Mouse (Mus musculus): ENCODE measurements at regions not wholly inside any gene's neighbourhood (a gene's known extent, or its start where the extent isn't known, plus 50 kb on each side); places are given as distances from the start of the nearest gene placed in this dataset.
A peak's percentile ranks its signal among the peaks of the same experiment; 100 is the strongest.

DNA sequence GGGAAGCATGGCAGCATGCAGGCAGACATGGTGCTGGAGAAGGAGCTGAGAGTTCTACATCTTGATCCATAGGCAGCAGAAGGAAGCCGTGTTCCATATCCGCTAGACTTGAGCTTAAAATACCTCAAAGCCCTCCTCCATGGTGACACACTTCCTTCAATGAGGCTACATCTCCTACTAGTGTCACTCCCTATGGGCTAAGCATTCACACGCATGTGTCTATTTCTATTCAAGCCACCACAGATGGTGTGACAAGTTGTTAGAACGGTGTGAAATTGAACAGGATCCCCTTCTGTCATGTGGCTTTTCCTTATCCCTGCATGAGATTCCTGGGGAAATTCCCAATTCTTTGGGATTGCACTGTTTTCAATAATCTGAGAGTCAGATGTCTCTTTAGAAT lies 192.9 kb upstream of the Irx5 start:
- Histone ChIP-seq H3K4me1 (replicated peaks) (peaks cover 17% of the 10 kb centered on the region), H3K4me3 (replicated peaks) (no peak overlapping the region), H3K4me2 (no peak overlapping the region), H3K27me3 (peaks cover 29% of the 10 kb centered on the region), H3K9ac (replicated peaks) (no peak overlapping the region), H3K36me3 (no peaks in the 10 kb centered on the region), H3K27ac (no peak overlapping the region), H3K9me3 (0 out of 2 replicates have a peak, but pooled peaks cover 3% of the 10 kb centered on the region)
- no peak for ATAC-seq (ENCODE audit: insufficient number of reproducible peaks, insufficient read depth, low FRiP score, low TSS enrichment, low read depth)
- 97% methylated on average over 4 of the region's 4 CpGs for WGBS

DNA sequence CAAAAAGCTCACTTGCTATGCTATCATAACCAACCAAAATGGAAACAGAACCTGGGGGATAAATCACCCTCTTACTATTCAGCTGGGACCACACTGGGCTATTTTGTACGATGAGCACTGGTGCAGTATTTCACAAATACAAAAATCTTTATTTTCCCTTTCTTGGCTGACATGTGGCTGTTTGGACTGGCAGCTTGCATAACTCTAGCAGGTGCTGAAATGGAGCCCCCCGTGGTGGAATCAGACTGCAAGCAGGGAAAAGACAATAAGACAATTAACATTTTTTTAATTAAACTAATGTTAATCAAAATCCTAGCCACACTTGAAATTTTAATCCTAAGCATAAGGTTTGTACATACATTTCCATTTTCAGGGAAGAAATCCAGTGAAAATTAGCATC lies 196.4 kb upstream of the Irx5 start:
- ATAC-seq (ENCODE audit: insufficient number of reproducible peaks, insufficient read depth, low FRiP score, low TSS enrichment, low read depth), result no peak
- Histone ChIP-seq H3K27ac (no peak overlapping the region), H3K27me3 (peaks cover 40% of the 10 kb centered on the region), H3K4me1 (replicated peaks) (peaks cover 9% of the 10 kb centered on the region; the same call in 1 of the 2 replicates), H3K4me3 (replicated peaks) (no peak overlapping the region), H3K9me3 (0 out of 2 replicates have a peak, but pooled peaks cover 3% of the 10 kb centered on the region), H3K4me2 (no peak overlapping the region), H3K9ac (replicated peaks) (no peak overlapping the region), H3K36me3 (no peaks in the 10 kb centered on the region)
- WGBS, result 67% methylated on average over 2 of the region's 2 CpGs

DNA sequence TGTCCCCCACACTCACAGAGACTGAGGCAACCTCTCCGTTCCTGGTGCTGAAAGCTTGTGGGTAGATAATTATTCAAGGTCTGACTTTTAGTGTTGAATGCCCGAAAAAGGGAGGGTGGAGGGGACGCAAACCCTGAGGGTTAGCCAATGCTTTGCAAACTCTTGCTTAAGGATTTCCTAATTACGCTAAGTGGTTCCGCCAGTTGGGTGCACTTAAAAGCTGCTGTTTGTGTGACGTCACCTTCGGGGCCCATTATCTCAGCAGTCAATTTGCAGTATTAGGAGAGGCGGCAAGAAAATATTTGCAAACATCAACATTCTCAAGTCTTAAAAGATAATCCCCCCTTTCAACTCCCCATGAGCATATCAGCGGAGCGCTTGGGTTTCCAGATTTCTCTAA lies 199.2 kb upstream of the Irx5 start:
- ATAC-seq (ENCODE audit: insufficient number of reproducible peaks, insufficient read depth, low FRiP score, low TSS enrichment, low read depth), result no peak
- Histone ChIP-seq H3K27ac (no peak overlapping the region), H3K9me3 (0 out of 2 replicates have a peak, but pooled peaks cover 3% of the 10 kb centered on the region), H3K9ac (replicated peaks) (no peak overlapping the region), H3K4me3 (replicated peaks) (no peak overlapping the region), H3K4me1 (replicated peaks) (peaks cover 9% of the 10 kb centered on the region; the same call in 1 of the 2 replicates), H3K4me2 (no peak overlapping the region), H3K27me3 (peaks cover 53% of the 10 kb centered on the region), H3K36me3 (no peaks in the 10 kb centered on the region)
- WGBS, result 26% methylated on average over 10 of the region's 10 CpGs

DNA sequence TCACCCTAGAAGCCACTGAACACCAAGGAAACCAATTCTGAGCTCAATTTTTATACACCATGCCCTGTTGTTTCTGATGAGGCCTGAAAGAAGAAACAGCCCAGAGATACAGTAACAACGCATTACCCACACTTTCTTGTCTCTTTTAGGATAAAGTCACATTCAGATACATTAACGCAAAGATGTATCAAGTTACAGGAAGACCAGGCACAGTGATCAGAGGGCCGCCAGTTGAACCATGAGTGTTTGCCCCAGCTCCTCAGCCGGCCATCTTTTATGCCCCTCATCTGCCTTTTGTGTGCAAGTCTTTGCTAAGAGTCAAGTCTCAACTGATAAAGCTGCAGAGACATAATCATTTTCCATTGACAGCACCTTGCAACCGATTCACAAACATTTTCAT lies 204.9 kb upstream of the Irx5 start:
- H3K4me2 ChIP-seq, result no peak overlapping the region
- H3K27ac ChIP-seq, result no peak overlapping the region
- H3K27me3 ChIP-seq, result peaks cover 51% of the 10 kb centered on the region
- H3K9ac ChIP-seq (replicated peaks), result no peak overlapping the region
- H3K4me3 ChIP-seq (replicated peaks), result no peak overlapping the region
- no peak for ATAC-seq (ENCODE audit: insufficient number of reproducible peaks, insufficient read depth, low FRiP score, low TSS enrichment, low read depth)
- WGBS, result 78% methylated on average over 5 of the region's 5 CpGs
- no peaks in the 10 kb centered on the region for H3K36me3 ChIP-seq
- no peaks in the 10 kb centered on the region for H3K4me1 ChIP-seq (replicated peaks)
- H3K9me3 ChIP-seq, result no peaks in the 10 kb centered on the region

DNA sequence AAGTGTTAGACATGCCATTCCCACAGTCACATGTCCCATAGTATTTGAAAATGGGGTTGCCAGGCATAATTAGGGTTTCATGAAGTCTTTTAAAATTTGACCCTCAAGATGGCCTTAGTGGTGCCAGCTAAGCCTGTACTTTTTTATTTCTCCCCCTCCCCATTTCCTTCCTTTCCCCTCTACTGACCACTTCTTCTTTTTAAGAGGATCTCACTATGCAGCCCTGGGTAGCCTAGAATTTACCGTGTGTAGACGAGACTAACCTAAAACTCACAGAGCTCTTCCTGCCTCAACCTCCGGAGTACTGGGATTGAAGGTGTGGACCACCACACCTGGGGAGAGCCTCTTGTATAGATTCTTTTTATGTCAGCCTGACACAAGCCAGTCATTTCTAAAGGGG lies 209.8 kb upstream of the Irx5 start:
- Histone ChIP-seq H3K36me3 (no peaks in the 10 kb centered on the region), H3K4me1 (replicated peaks) (no peaks in the 10 kb centered on the region), H3K27ac (no peak overlapping the region), H3K4me2 (no peak overlapping the region), H3K4me3 (replicated peaks) (no peak overlapping the region), H3K9me3 (no peaks in the 10 kb centered on the region), H3K9ac (replicated peaks) (no peak overlapping the region), H3K27me3 (peaks cover 24% of the 10 kb centered on the region)
- 86% methylated on average over 3 of the region's 3 CpGs for WGBS
- ATAC-seq (ENCODE audit: insufficient number of reproducible peaks, insufficient read depth, low FRiP score, low TSS enrichment, low read depth), result no peak

DNA sequence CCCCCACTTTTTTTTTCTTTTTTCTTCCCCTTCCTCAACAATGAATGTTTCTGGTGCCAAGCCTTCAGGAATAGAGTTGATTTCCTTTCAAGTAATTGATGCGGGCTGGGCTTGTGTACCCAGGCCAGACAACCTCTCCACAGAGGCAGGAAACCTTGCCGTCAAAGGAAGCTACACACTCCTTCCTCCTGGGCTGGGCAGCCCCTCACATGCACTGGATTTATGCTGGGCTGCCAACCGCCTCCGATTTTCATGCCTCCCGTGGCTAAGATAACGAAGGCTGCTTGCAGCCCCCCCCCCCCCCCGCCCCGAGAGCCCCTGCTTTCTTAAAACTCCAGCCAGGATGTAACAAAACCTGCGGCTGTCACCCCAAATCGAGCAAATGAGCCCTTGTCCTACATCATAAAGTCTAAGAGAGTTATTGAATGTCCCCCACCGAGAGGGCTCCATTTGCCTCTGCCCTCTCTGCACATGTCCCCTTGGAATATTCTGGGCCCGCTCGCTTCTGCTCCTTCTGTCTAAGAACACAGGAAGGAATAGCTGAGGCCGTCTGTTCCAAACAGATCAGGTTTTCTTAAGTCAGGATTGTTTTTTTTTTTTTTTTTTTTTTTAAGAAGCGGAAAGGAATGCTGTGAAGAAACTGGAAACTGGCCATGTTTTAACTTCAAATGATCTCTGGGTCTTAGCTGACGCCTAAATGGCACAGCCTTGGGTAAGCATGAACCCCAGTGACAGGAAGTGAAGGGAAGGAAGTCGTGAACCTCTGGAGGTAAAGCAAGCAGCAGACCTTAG lies 220.1 kb upstream of the Irx5 start:
- H3K27me3 ChIP-seq, result peaks cover 88% of the 10 kb centered on the region
- ATAC-seq (ENCODE audit: insufficient number of reproducible peaks, insufficient read depth, low FRiP score, low TSS enrichment, low read depth), result no peak
- WGBS, result 8% methylated on average over 15 of the region's 17 CpGs

DNA sequence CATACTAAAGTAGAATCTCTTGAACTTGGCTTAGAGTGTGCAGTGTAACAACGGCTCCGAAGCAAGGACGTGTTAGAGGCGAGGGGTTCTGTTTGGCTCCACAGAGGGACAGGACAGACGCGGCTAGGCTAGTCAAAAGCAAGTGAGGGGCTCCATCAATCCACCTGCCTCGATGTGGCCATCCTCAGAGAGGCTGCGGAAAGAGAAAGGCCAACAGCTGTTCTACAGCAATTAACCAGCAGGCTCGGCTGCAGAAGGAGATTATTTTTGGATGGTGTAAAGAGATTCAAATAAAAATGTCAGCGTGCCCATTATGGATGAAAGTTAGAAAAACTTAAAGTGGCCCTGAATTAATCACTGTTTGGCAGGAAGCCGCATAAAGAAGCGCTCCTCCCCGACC lies 221.0 kb upstream of the Irx5 start:
- Histone ChIP-seq H3K9ac (replicated peaks) (no peak overlapping the region), H3K4me2 (0 out of 2 replicates have a peak overlapping the region, but pooled peaks have one; percentile 45), H3K27me3 (peaks cover 89% of the 10 kb centered on the region), H3K36me3 (no peaks in the 10 kb centered on the region), H3K4me1 (replicated peaks) (peaks cover 30% of the 10 kb centered on the region), H3K9me3 (no peaks in the 10 kb centered on the region), H3K4me3 (replicated peaks) (no peak overlapping the region), H3K27ac (no peak overlapping the region)
- no peak for ATAC-seq (ENCODE audit: insufficient number of reproducible peaks, insufficient read depth, low FRiP score, low TSS enrichment, low read depth)
- WGBS, result 9% methylated on average over 13 of the region's 13 CpGs

More for the DNA sequence above, 220.1 kb upstream of the Irx5 start:
- peaks cover 30% of the 10 kb centered on the region for H3K4me1 ChIP-seq (replicated peaks)
- no peaks in the 10 kb centered on the region for H3K9me3 ChIP-seq
- H3K36me3 ChIP-seq, result no peaks in the 10 kb centered on the region
- H3K27ac ChIP-seq, result peak overlapping the region; percentile 35; the same call in 1 of the 2 replicates
- H3K4me2 ChIP-seq, result peak overlapping the region; percentile 45
- H3K9ac ChIP-seq (replicated peaks), result no peak overlapping the region
- H3K4me3 ChIP-seq (replicated peaks), result no peak overlapping the region

DNA sequence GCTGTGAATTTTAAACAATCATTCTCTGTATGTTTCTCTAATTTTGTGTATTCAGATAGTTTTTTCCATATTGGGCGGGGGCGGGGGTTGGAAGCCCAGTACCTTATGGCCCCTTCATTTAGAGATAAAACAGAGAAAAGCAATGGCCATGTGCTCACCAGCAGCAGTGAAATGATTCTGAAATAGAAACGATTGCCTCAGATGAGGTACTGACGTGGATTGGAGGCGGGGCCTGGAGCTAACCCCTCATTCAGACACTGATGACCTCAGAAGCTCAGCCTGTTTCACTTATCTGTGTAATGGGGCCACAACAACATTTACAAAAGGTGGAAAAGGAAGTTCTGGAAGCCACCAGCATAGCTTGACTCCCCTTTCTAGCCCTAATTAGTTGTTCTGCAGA lies 223.0 kb upstream of the Irx5 start:
- no peaks in the 10 kb centered on the region for H3K36me3 ChIP-seq
- no peak overlapping the region for H3K27ac ChIP-seq
- H3K9ac ChIP-seq (replicated peaks), result no peak overlapping the region
- WGBS, result 22% methylated on average over 5 of the region's 5 CpGs
- peaks cover 90% of the 10 kb centered on the region for H3K27me3 ChIP-seq
- H3K4me3 ChIP-seq (replicated peaks), result no peak overlapping the region
- ATAC-seq (ENCODE audit: insufficient number of reproducible peaks, insufficient read depth, low FRiP score, low TSS enrichment, low read depth), result no peak
- H3K9me3 ChIP-seq, result no peaks in the 10 kb centered on the region
- peaks cover 30% of the 10 kb centered on the region for H3K4me1 ChIP-seq (replicated peaks)
- H3K4me2 ChIP-seq, result no peak overlapping the region

DNA sequence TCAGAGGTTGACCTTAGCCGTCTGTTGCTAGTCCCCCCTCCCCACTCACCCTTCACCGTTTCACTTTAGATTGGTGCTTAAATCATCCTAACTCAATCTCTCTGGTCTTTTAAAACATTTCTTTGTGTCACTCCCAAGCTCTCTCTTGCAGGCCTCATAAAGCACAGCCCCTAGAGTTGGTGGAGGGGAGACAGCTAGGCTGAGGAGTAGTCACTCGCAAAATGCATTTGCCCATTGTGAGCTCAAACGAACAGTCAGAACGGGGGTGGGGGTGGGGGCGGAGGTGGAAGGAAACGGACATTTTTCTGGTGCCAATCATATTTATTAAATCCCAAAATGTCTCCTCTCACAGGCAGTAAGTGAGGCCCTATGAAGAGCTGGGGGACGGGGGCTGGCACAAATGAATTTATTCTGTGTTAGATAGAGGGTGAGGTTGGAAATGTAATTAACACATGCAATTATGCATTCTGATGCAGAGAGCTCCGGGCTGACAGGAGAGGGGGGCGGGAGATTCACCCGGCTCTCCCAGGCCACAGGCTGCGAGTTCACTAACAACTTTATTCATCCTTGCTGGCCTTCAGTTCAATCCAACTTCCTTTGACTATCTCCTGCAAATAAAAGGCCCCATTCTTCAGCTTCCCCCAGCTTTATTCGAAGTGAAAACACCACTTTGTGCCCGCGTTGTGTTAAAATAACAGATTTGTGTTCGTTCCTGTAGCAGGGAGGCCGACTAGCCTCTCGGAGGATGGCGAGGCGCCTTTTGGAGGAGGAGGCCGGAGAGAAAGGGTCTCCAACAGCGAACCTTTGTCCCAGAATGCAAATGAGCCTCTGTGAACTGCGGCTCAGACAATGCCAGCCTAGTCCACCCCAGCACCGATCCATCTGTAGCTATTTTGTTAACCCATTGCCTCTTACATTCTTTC lies 223.7 kb upstream of the Irx5 start:
- Histone ChIP-seq H3K4me1 (replicated peaks) (peaks cover 30% of the 10 kb centered on the region), H3K27me3 (peaks cover 97% of the 10 kb centered on the region), H3K9me3 (no peaks in the 10 kb centered on the region), H3K36me3 (no peaks in the 10 kb centered on the region), H3K27ac (no peak overlapping the region), H3K4me3 (replicated peaks) (no peak overlapping the region), H3K4me2 (no peak overlapping the region), H3K9ac (replicated peaks) (no peak overlapping the region)
- 14% methylated on average over 24 of the region's 24 CpGs for WGBS
- ATAC-seq (ENCODE audit: insufficient number of reproducible peaks, insufficient read depth, low FRiP score, low TSS enrichment, low read depth), result no peak

DNA sequence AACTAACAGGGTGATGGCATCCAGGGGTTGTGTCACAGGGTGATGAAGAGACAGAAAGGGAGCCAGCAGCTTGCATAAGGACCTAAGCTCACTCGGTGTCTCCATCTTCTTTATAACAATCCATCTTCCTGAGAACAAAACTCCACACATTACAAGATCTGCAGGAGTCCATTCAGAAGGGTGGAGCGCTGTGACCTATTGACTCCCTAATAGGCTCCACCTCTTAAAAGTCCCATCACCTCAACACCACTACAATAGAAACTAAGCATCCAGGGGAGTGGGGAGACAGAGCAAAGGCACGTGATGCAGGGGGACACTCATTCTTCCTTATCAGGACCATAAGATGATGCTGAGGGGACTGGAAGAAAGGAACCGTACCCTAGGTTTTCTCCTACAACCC lies 224.5 kb upstream of the Irx5 start:
- Histone ChIP-seq H3K27me3 (peaks cover 96% of the 10 kb centered on the region), H3K9ac (replicated peaks) (no peak overlapping the region), H3K4me1 (replicated peaks) (peaks cover 29% of the 10 kb centered on the region), H3K4me2 (no peak overlapping the region), H3K4me3 (replicated peaks) (no peak overlapping the region), H3K36me3 (no peaks in the 10 kb centered on the region), H3K9me3 (no peaks in the 10 kb centered on the region), H3K27ac (no peak overlapping the region)
- 40% methylated on average over 4 of the region's 4 CpGs for WGBS
- no peak for ATAC-seq (ENCODE audit: insufficient number of reproducible peaks, insufficient read depth, low FRiP score, low TSS enrichment, low read depth)

DNA sequence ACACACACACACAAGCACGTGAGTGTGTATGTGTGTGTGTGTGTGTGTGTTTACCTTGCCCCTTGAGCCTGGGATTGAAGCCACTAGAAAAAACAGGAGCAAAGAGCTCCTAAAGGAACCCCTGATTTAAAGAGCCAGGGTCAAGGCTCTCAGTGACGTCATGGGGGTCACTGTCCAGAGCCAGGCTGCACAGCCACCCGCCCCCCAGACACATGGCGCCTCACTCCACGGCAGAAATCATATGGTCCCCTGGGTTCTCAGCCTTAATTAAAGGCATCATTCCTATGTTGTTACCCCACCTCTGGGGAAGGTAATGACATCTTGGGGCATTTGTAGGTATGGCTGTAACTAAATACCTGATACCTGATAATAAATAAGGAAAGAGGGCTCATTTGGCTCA lies 224.9 kb upstream of the Irx5 start:
- H3K27me3 ChIP-seq, result peaks cover 95% of the 10 kb centered on the region
- no peak overlapping the region for H3K4me2 ChIP-seq
- H3K9me3 ChIP-seq, result no peaks in the 10 kb centered on the region
- 65% methylated on average over 5 of the region's 5 CpGs for WGBS
- peaks cover 25% of the 10 kb centered on the region for H3K4me1 ChIP-seq (replicated peaks)
- H3K27ac ChIP-seq, result no peak overlapping the region
- H3K36me3 ChIP-seq, result no peaks in the 10 kb centered on the region
- ATAC-seq (ENCODE audit: insufficient number of reproducible peaks, insufficient read depth, low FRiP score, low TSS enrichment, low read depth), result no peak
- no peak overlapping the region for H3K9ac ChIP-seq (replicated peaks)
- H3K4me3 ChIP-seq (replicated peaks), result no peak overlapping the region

All from limb, embryonic 12.5 days (tissue).